Mouse (Mus musculus): ENCODE results near the gene Klk13.
"Not testable (repeated sequence)": the region's sequence is repeated elsewhere in the genome, so short reads cannot be mapped to it uniquely, and the experiment has no call there.

Klk13 gene

DNA sequence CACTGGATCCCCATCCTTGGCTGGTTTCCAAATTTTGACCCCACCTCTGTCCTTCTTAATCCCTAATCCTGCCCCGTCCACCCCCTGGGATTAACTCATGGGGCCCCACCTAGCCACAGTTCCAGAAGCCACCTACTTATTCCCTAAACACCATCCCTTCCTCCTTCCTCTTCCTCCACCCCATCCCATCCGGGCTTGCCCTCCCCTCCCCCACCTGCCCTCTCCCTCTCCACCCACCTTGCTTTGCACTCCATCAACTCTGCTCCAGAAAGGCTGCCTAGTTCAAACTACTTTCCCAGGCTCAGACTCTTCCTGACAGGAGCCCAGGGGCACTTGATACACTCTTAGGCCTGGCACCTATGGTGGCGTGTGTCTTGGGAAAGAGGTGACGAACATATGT is at the start of gene Klk13:
Gene Klk13 (plus strand): TSS at position 301 of the 400 bp plus-strand sequence.
- no peak for DNase-seq (ENCODE audit: low read depth, low spot score)

DNA sequence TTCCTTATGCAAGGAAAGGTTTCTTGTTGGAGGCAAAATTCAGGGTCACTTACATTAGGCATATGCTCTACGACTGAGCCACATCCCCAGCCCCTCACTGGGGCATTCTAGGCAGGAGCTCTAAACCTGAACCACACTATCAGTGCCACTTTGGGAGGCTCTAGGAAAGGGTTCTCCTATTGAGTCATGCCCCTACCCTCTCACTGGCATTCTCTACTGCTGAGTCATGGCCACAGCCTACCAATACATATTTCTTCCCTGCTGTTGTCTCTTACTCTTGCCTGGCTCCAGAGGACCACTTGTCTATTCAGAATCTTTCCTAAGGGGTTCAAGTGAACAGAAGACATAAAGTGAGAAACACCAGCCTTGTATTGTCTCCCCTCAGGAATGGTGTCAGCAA is 49.6 kb upstream of the Klk13 start:
- DNase-seq (ENCODE audit: low read depth, low spot score): no peak

DNA sequence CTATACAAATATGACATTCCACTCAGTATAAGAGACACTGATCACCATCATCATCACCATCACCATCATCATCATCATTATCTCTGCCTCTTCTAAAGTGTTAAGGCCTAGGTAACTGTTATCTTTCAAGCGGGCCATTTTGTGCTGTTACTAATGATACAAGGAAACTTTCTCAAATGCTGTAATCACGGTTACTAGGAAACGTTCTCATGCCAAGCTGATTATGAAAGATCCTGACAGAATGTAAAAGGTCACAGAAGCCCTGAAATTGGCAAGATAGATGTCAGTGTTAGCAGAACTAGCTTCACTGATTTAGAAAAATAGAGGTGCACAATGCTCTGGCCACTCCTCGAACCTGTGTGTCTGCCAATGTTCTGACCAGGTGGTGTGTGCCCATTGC is 45.1 kb upstream of the Klk13 start:
- DNase-seq (ENCODE audit: low read depth, low spot score): not testable (repeated sequence)

DNA sequence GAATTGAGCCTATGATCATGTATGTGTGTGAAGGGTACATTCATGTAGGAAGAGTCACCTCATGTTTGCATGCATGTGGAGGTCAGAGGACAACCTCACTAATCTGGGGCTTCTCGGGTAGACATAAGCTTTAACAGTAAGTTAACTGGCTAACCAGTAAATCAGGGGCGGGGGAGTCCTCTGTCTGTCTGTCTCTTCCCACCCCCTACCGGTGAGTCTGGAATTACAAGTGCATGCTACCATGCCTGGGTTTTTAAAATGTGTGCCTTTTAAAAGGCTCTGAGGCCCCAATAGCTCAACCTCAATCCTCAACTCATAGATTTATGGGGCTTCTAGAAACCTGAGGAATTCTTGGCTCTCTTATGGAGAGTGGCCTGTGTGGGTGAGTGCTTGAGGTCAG is 43.8 kb upstream of the Klk13 start:
- peak; percentile 68 for DNase-seq (ENCODE audit: low read depth, low spot score)

DNA sequence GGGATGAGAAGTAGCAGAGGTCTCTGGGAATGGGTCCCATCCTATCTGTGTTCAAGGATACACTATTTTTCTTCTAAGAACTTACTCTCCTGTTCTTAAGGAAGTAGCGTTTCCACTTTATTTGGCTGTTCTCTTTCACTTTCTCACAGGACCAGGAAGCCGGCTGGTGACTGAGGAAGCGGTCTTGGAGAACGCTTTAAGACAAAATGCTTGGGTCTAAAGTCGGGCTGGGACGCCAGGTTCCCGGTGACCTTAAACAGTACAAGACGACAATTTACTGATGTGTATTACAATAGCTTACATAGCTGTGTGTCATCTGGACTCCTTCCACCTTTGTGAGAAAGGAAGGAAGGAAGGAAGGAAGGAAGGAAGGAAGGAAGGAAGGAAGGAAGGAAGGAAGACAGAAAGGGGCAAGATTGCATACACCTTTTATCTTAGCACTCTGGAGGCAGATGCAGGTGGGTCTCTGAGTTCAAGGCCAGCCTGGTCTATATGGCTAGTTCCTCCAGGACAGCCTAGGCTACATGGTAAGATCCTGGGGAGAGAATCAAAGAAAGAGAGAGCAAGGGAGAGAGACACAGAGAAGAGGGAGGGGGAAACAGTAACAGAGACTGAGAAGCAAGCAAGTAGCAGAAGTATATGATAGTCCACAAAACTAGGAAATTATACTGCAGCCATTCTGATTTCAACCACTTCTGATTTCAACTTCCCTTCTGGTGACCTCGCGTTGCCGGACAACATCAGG is 41.1 kb upstream of the Klk13 start:
- no peak for DNase-seq (ENCODE audit: low read depth, low spot score)

DNA sequence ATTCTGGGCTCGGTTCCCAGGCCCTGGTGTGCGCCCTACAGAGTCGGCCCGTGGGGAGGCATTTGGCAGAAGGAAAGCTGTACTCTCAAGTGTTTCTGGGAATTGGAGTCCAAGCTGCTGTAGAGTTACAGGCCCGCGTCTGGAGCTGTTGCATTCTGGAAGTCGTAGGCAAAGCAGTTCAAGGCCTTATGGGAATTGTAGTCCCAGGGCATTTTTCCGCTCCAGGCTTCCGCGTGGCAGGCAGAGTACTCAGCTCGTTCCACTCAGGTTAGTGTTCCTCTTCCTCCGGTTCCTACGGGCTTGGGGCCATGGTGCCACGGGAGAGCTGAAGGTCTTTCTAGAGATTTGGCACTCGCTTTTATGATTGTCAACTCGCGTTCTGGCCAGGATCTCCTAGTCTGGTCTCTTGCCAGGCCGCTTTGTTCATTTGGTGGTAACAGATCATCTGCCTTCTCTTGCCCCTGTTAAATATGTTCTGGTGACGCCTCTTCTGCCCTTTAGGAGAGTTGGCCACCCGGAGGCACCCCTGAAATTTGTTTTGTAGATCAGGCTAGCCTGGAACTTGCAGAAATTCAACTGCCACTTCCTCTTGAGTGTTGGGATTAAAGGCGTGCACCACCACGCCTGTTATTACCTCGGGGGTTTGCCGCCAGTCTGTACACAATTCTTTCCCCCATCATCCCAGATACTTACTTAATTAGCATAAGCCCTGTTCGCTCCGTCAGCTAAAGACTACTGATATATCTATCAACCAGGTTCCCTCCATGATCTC is 40.4 kb upstream of the Klk13 start, which contains the start of gene Ctu1:
Gene Ctu1 (plus strand): TSS at position 208 of the 772 bp plus-strand sequence.
- peak; percentile 97 for DNase-seq (ENCODE audit: low read depth, low spot score)

DNA sequence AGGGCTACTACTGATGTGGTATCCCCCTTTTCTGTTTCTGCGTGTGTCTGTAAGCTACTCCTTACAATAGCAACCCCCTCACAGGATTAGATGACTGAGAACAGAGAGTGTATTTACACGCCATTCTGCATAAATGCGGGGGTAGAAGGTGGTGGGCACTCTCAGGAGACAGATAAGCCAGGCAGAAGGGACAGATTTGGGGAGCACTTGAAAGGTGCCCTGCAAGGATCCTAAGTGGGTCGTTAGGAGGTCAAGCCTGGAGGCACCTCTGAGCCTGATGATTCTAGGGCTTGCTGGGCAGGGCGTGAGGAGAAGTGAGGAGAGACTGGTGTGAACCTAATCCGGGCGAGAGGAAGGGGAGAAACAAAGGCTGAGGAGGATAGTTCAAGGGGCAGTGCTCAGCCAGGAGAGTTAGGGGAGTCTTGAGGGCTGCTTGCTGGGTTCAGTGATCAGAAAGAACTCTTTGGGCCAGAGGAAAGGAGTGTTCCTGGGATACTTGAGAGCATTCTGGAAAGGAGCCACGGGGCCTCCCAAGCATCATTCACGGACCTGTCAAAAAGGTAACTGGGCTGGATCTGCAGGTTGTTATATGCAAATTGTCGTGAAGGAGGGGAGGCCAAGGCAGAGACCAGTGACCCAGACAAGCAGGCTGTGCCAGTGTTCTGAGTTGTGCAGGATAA is 39.6 kb upstream of the Klk13 start:
- no peak for DNase-seq (ENCODE audit: low read depth, low spot score)

DNA sequence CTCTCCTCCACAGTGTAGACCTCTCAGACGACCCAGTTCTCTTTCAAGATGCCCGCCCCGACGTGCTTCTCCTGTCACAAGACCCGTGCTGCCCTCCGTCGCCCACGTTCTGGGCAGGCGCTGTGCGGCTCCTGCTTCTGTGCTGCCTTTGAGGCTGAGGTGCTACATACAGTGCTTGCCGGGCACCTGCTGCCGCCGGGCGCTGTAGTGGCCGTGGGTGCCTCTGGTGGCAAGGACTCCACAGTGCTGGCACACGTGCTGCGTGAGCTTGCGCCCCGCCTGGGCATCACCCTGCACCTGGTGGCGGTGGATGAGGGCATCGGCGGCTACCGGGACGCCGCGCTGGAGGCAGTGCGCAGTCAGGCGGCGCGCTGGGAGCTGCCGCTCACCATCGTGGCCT is 37.3 kb upstream of the Klk13 start:
- no peak for DNase-seq (ENCODE audit: low read depth, low spot score)

DNA sequence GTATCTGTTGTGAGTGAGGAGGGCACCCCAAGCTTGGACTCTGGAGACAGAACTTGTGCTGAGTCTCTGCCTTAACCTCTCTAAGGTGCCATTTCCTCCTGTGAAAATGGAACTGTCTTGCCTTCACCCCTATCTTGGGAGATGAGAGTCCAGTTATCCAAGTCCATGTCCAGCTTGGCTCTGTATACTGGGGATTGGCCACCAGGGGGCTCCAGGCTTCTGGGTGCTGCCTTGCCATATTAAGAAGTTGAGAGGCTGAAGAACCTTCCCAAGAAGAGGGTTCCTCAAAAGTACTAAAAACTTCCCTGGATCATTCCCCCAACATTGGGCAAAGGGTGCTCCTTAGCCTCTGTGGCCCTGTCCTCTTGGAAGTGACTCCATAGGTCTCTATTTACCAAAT is 33.9 kb upstream of the Klk13 start:
- DNase-seq (ENCODE audit: low read depth, low spot score): peak; percentile 52

DNA sequence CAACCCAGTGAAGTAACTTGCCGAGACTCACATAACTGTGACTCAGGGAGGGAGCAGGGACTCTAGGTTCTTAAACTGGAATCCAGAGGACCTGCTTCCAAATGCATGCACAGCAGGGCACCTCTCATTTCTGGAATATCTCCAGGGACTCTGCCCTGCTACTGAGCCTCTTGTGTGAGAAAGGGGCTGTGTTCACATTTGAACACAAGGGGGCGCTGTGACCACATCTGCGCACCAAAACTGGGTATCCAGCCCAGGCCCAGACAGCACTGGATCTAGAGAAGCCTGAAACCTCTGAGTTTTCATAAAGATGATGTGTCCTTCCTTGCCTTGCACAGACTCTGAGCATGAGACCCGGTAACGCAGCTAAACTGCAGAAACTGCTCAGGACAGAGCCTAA is 31.4 kb upstream of the Klk13 start:
- peak; percentile 74 for DNase-seq (ENCODE audit: low read depth, low spot score)

DNA sequence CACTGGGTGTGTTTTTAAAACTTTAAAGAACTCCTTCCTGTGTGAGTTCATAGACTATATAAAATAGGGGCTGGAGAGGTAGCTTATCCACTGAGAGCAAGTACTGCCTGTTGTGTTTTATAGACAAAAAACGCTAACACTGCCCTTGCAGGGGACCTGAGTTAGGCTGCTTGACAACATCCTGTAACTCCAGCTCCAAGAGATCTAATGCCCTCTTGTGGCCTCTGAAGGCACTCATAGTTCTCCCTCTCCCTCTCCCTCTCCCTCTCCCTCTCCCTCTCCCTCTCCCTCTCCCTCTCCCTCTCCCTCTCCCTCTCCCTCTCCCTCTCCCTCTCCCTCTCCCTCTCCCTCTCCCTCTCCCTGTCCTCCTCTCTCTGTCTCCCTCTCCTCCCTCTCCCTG is 29.9 kb upstream of the Klk13 start:
- peak; percentile 50 for DNase-seq (ENCODE audit: low read depth, low spot score)

DNA sequence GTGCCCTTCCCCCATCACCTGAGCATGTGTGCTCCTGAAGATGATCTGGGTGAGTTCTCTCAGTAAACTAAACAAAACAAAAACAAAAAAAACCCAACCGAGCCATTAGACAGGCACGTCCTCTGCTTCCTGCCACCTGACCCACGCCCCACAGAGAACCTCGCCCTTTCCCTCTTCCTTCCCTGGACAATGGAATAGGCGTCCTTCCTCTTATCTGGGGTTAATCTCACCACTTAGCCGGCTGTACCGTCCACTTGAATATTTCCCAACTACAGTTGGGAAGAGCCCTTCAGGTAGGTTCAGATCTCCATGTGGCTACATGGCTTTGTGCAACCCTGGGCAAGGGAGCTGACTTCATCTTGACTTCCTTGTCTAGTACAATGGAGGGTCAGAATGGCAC is 27.3 kb upstream of the Klk13 start:
- peak; percentile 45 for DNase-seq (ENCODE audit: low read depth, low spot score)

DNA sequence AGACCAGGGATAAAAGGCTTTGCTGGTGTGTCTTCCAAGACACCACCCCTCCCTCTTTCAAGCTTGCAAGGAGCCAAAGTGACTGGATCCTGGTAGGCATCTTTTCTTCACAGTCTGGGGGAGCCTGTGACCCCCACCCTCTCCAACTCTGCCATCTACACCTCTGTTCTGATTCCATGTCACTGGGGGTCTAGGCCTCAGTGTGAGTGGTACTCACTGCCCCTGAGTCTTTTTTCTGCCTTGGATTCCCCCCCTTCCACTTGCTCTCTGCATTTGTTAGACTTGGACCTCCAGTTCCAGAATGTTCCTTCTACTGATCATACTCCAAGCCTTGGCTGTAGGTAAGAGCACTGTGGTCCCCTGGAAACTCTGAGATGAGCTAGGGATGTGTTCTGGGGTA is 22.2 kb upstream of the Klk13 start, which contains the start of gene Klk14:
Gene Klk14 (plus strand): TSS at position 301 of the 400 bp plus-strand sequence.
- DNase-seq (ENCODE audit: low read depth, low spot score): no peak

DNA sequence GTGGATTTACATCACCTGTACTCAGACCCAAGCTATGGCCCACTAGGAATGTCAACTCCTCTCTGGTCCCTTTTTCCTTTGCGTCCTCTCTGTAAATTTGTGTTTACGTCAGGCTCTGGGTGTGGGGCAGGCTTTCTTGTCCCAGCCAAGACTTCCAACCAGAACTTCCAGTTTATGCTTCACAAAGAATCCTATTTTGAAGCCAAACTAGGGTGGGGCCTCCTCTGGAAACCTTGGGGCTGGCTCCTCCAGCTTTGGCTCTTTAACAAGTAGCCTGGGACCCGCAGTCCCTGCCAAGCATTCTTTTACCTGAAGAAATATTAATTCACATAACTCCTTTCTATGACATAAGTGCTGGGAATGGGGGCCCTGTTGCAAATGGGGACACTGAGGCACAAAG is 2.3 kb upstream of the Klk13 start:
- DNase-seq (ENCODE audit: low read depth, low spot score): no peak

DNA sequence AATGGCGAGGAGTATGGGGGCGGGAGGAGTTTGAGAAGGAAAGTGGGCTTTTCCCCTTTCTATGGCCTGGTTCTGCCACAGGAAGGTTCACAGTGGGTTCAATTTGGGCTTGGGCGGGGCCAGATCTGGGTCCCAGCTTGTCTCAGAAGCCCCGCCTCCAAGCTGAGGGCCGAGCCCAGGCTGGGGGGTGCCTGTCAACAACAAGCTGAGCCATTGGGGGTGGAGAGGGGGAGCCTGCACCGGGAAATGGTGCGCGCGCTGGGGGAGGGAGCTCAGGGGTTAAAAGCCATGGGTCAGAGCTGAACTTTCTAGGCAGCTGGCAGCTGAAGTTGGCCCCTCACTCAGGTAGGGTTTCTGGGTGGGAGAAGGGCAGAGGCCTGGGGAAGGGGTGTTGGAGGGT is 550 bp downstream of the Klk13 start:
- peak; percentile 70 for DNase-seq (ENCODE audit: low read depth, low spot score)

DNA sequence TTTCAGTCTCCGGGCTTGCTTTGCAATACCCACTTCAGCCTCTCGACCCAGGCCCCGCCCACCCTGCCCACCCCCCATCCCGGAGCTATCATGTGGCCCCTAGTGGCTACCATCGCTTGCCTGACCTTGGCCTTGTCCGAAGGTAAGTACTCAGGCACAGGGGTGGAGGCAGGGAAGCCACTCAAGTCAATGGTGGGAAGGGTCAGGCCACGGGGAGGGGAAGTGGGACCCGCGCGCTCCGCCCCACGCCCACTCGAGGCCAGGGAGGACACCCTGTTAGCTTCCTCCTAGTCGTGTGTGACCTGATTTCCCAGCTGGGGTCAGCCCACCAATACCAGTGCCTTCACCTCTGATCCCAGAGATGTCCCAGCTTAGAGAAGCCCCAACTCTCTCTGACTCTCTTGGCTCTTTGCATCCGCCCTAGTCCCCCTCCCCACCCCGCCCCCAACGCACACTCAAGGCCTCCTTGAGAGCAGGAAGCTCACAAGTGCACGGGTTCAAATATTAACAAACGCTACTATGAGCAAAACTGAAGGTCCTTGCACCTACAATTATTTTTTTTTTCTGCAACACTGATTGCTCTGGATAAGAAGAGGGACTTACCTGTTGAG is 1.5 kb downstream of the Klk13 start:
- DNase-seq (ENCODE audit: low read depth, low spot score): peak; percentile 34

DNA sequence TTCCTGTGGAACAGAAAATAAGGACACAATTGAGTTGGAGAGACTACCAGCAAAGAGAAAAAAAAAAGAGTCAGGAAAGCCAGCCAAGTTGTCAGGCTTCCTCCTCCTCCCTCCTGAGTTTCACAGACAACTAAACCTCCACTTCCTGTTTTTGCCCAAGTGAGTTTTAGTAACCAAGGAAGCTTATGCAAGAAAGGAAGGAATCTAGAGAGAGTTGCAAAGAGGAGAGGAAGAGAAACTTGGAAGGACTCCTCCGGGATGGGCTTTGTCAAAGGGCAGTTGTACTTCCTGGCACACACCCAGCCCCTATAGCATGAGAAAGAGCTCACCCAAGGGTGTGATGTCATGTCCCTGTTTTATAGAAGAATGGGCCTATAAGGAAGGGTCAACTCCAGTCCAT is 35.4 kb downstream of the Klk13 start:
- no peak for DNase-seq (ENCODE audit: low read depth, low spot score)

DNA sequence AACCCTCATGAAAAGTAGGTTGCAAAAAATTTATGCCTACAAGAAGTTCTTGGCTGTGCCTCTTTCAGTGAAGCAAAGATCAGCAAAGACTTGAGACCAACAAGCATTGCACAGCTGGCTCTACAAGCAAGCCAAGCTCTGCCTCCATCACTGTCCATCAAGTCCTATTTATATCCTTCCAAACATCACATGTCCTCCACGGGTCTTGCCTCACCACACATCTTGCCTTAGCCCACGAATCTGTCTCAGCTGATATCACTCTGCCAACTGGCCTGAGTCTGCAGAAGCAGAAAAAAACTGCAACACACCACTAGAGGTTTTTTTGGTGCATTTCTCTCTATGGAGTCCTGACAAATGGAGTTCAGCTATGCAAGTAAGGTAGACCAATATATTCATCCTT is 40.4 kb downstream of the Klk13 start:
- DNase-seq (ENCODE audit: low read depth, low spot score): no peak

DNA sequence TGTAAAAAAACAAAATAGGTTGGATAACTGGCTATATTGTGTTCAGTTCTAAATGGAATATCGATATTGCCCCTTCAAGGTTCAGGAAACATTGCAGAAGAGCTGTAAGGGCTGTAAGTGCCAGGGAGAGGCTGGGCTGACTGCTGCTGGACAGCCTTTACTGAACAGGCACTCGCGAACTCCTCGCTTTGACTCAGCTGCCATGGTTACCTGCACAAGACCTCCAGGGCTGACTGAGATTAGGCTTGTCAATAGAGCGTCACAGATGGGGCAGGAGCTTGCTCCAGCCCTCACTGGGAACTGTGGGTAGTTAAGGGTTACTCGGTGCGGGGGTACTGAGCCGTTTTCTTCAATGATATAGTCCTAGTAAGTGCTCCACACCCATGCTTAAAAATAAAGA is 54.1 kb downstream of the Klk13 start:
- DNase-seq (ENCODE audit: low read depth, low spot score): peak; percentile 25

DNA sequence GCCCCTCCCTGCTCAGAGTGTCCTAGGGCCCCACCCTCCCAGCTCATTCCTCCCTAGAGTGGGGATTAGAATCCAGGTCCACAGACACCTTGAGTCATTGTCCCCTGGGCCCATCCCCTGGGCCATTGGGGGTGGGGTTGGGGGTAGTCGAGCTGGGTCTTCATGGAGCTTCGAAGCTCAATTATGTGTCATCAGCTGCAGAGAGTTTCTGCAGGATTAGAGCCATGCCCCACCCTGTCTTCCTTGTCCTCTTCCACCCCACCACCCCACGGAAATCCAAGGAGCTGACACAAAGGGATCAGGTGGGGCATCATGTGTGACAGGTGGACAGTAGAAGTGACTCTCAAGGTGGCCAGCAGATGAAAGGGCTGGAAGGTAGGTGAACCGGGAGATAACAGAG is 56.2 kb downstream of the Klk13 start, which contains the start of gene Klk12:
Gene Klk12 (plus strand): TSS at position 301 of the 400 bp plus-strand sequence.
- DNase-seq (ENCODE audit: low read depth, low spot score): no peak

DNA sequence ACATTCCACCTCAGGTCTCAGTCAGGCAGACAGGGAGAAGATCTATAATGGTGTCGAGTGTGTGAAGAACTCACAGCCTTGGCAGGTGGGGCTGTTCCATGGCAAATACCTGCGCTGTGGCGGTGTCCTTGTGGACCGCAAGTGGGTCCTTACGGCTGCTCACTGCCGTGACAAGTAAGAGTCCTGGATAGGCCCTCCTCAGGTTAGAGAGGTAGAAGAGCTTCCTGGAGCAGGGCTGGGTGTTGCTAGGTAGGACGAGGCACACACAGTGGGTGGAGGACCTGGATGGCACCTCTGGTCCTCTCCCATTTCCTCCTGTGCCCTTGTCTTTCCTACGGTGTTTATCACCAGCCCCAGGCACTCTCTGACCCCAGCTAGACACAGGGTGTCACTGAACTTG is 57.3 kb downstream of the Klk13 start:
- DNase-seq (ENCODE audit: low read depth, low spot score): no peak

DNA sequence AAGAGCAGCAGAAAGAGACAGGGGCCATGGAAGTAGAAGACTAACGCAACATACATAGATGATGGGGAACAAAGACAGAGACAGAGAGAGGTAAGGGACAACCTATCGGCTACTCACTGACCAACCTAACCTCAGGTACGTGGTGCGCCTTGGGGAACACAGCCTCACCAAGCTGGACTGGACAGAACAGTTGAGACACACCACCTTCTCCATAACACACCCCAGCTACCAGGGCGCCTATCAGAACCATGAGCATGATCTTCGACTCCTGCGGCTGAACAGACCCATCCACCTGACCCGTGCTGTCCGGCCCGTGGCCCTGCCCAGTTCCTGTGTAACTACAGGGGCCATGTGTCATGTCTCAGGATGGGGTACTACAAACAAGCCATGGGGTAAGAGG is 58.3 kb downstream of the Klk13 start:
- no peak for DNase-seq (ENCODE audit: low read depth, low spot score)
